Mouse (Mus musculus) cerebellum, adult 9-11 months (tissue): ENCODE data around the gene Pcdh15.

Source experiments
- DNase-seq: peaks from one replicate; pipeline ENCODE4 v3.0.0; 2022

Gene Pcdh15

GRCm38 (mm10) chr10:74626596-74626995 is 1527.5 kb downstream of the Pcdh15 start:
- no peak for DNase-seq

GRCm38 (mm10) chr10:74631314-74631713 is 1532.2 kb downstream of the Pcdh15 start:
- DNase-seq: no peak

GRCm38 (mm10) chr10:74637040-74637439 is 1537.9 kb downstream of the Pcdh15 start:
- no peak for DNase-seq

GRCm38 (mm10) chr10:74642125-74642524 is 1543.0 kb downstream of the Pcdh15 start:
- DNase-seq: no peak

- no peak for DNase-seq
Measured at GRCm38 (mm10) chr10:74663171-74663570, 1564.0 kb downstream of the Pcdh15 start.

- no peak for DNase-seq
Measured at GRCm38 (mm10) chr10:74680016-74680491, 1580.9 kb downstream of the Pcdh15 start.

GRCm38 (mm10) chr10:74680559-74680958 is 1581.4 kb downstream of the Pcdh15 start:
- DNase-seq: no peak
